Mouse (Mus musculus) heart, embryonic 15.5 days (tissue): ENCODE results near the gene Ghdc. TPM values are rescaled to one million over a fixed set of nuclear protein-coding genes. Genes with fewer than 3 reads are reported as not detected.

Source experiments
- ATAC-seq: fragments of 200-750 bp; cut with Nextera tagmentation; replicated peaks from 2 replicates; pipeline ENCODE4 v1.8.0; 2017; ENCODE audit warnings: low read depth, moderate TSS enrichment; ENCODE audit not compliant: insufficient number of reproducible peaks, insufficient read depth, low FRiP score
- H3K27ac ChIP-seq: fragments of 300-500 bp; sonication (generic); 2 replicates; pipeline ENCODE4 v1.5.1; 2015; ENCODE audit warnings: mild to moderate bottlenecking, inconsistent platforms
- H3K27me3 ChIP-seq: fragments of 300-500 bp; sonication (generic); 2 replicates; pipeline ENCODE4 v1.6.1; 2015; ENCODE audit warnings: inconsistent platforms
- H3K36me3 ChIP-seq: fragments of 300-500 bp; sonication (generic); 2 replicates; pipeline ENCODE4 v1.6.1; 2015; ENCODE audit warnings: mild to moderate bottlenecking, inconsistent platforms
- H3K4me1 ChIP-seq: fragments of 300-500 bp; sonication (generic); replicated peaks from 2 replicates; pipeline ENCODE4 v1.6.1; 2015; ENCODE audit warnings: inconsistent platforms
- H3K4me2 ChIP-seq: fragments of 300-500 bp; sonication (generic); 2 replicates; pipeline ENCODE4 v1.6.1; 2015; ENCODE audit warnings: inconsistent platforms, mild to moderate bottlenecking, moderate library complexity
- H3K4me3 ChIP-seq: fragments of 300-500 bp; sonication (generic); 2 replicates; pipeline ENCODE4 v1.5.1; 2015; ENCODE audit warnings: mild to moderate bottlenecking, inconsistent platforms
- H3K9ac ChIP-seq: fragments of 300-500 bp; sonication (generic); 2 replicates; pipeline ENCODE4 v1.6.1; 2015; ENCODE audit warnings: mild to moderate bottlenecking, inconsistent platforms
- H3K9me3 ChIP-seq: fragments of 300-500 bp; sonication (generic); replicated peaks from 2 replicates; pipeline ENCODE4 v1.6.1; 2016; ENCODE audit warnings: inconsistent platforms
- WGBS: fragments of 180-500 bp; shearing (Covaris S2); methylation state at CpG from one replicate; pipeline ENCODE4 v1.1.7; 2015; ENCODE audit warnings: mixed read lengths; 5-methylcytosine and 5-hydroxymethylcytosine counted together
- polyA plus RNA-seq: library from polyadenylated mRNA; unstranded; fragments of >200 nt; fragmentation: Nextera tagmentation; extraction: Ambion mirVana; gene quantifications from 2 replicates; pipeline ENCODE4 v1.2.1, GENCODE M21; 2015

Gene Ghdc
- polyA plus RNA-seq, 1 experiment from 2014 or later: 5.5 TPM

GRCm38 (mm10) chr11:100718462-100718861, 52.3 kb downstream of the Ghdc start:
- H3K9me3 ChIP-seq: no peaks in the 10 kb centered on the region
- WGBS: 94% methylated on average over 7 of the region's 7 CpGs
- no peak for ATAC-seq
- H3K4me3 ChIP-seq: no peak overlapping the region
- H3K4me1 ChIP-seq: peaks cover 60% of the 10 kb centered on the region
- no peaks in the 10 kb centered on the region for H3K27me3 ChIP-seq
- H3K9ac ChIP-seq: no peak overlapping the region
- H3K27ac ChIP-seq: no peak overlapping the region
- no peak overlapping the region for H3K4me2 ChIP-seq
- peaks cover 46% of the 10 kb centered on the region for H3K36me3 ChIP-seq

GRCm38 (mm10) chr11:100716649-100717048, 54.1 kb downstream of the Ghdc start:
- peaks cover 55% of the 10 kb centered on the region for H3K4me1 ChIP-seq
- no peak overlapping the region for H3K9ac ChIP-seq
- ATAC-seq: no peak
- no peaks in the 10 kb centered on the region for H3K9me3 ChIP-seq
- H3K27me3 ChIP-seq: no peaks in the 10 kb centered on the region
- H3K27ac ChIP-seq: no peak overlapping the region
- peaks cover 46% of the 10 kb centered on the region for H3K36me3 ChIP-seq
- no peak overlapping the region for H3K4me2 ChIP-seq
- no peak overlapping the region for H3K4me3 ChIP-seq
- 78% methylated on average over 3 of the region's 3 CpGs for WGBS

Other genes starting within 250 kb of the Ghdc start
- 49.5 and 76.6 TPM in 2 replicates for gene Acly, start 243.0 kb downstream of the Ghdc start, polyA plus RNA-seq
- 0.66 TPM in 2 replicates for gene Ttc25, start 225.3 kb downstream of the Ghdc start, polyA plus RNA-seq
- 17.4 and 27.6 TPM in 2 replicates for gene Cnp, start 196.1 kb downstream of the Ghdc start, polyA plus RNA-seq
- gene Nkiras2, start 151.7 kb downstream of the Ghdc start, polyA plus RNA-seq: 59.8 and 70.3 TPM in 2 replicates
- 184 and 206 TPM in 2 replicates for gene Dnajc7, start 150.8 kb downstream of the Ghdc start, polyA plus RNA-seq
- 0.09 and 0.16 TPM in 2 replicates for gene Zfp385c, start 78.5 kb downstream of the Ghdc start, polyA plus RNA-seq
- gene Dhx58, start 66.7 kb downstream of the Ghdc start, polyA plus RNA-seq: 1.5 and 2.1 TPM in 2 replicates
- gene Kat2a, start 58.5 kb downstream of the Ghdc start, polyA plus RNA-seq: 26.5 and 36.7 TPM in 2 replicates
- not detected in 2 replicates for gene Hspb9, start 57.1 kb downstream of the Ghdc start, polyA plus RNA-seq
- gene Rab5c, start 32.7 kb downstream of the Ghdc start, polyA plus RNA-seq: 13.0 and 16.2 TPM in 2 replicates
- 0.10 TPM in 1 of 2 replicates, not detected in the other for gene Kcnh4, start 11.0 kb downstream of the Ghdc start, polyA plus RNA-seq
- gene Hcrt, start 8.0 kb downstream of the Ghdc start, polyA plus RNA-seq: not detected in 2 replicates
- 25.3 and 34.6 TPM in 2 replicates for gene Stat5b, start 79.8 kb upstream of the Ghdc start, polyA plus RNA-seq
- 6.1 and 11.9 TPM in 2 replicates for gene Stat5a, start 88.4 kb upstream of the Ghdc start, polyA plus RNA-seq
- 50.6 and 60.8 TPM in 2 replicates for gene Stat3, start 168.6 kb upstream of the Ghdc start, polyA plus RNA-seq
- 429 and 457 TPM in 2 replicates for gene Cavin1, start 199.9 kb upstream of the Ghdc start, polyA plus RNA-seq
- gene Atp6v0a1, start 238.5 kb upstream of the Ghdc start, polyA plus RNA-seq: 54.1 and 54.4 TPM in 2 replicates